Mouse (Mus musculus): ENCODE measurements around the gene Rps19.

Gene Rps19

GRCm38 (mm10) chr7:24902630-24903443 lies 18.7 kb downstream of the Rps19 start, which contains the start of gene Arhgef1:
TSS of gene Arhgef1 (plus strand) at chr7:24902912.
- DNase-seq (ENCODE audit: low read depth, low spot score) = no peak

- DNase-seq (ENCODE audit: low read depth, low spot score) = no peak
Measured at GRCm38 (mm10) chr7:24903444-24903825, 19.3 kb downstream of the Rps19 start.

GRCm38 (mm10) chr7:24904070-24904483 lies 19.9 kb downstream of the Rps19 start:
- peak; percentile 86 for DNase-seq (ENCODE audit: low read depth, low spot score)

GRCm38 (mm10) chr7:24904936-24905335 lies 20.8 kb downstream of the Rps19 start:
- no peak for DNase-seq (ENCODE audit: low read depth, low spot score)

- DNase-seq (ENCODE audit: low read depth, low spot score) = no peak
Measured at GRCm38 (mm10) chr7:24906551-24906950, 22.4 kb downstream of the Rps19 start.

GRCm38 (mm10) chr7:24907211-24907748 lies 23.1 kb downstream of the Rps19 start:
- no peak for DNase-seq (ENCODE audit: low read depth, low spot score)

GRCm38 (mm10) chr7:24912480-24912879 lies 28.3 kb downstream of the Rps19 start:
- no peak for DNase-seq (ENCODE audit: low read depth, low spot score)

GRCm38 (mm10) chr7:24918763-24919323 lies 34.7 kb downstream of the Rps19 start:
- DNase-seq (ENCODE audit: low read depth, low spot score) = no peak

- DNase-seq (ENCODE audit: low read depth, low spot score) = no peak
Measured at GRCm38 (mm10) chr7:24919728-24920127, 35.6 kb downstream of the Rps19 start.

- no peak for DNase-seq (ENCODE audit: low read depth, low spot score)
Measured at GRCm38 (mm10) chr7:24930475-24930874, 46.3 kb downstream of the Rps19 start.

GRCm38 (mm10) chr7:24931651-24932050 lies 47.5 kb downstream of the Rps19 start:
- no peak for DNase-seq (ENCODE audit: low read depth, low spot score)
